Mouse (Mus musculus) thymus, adult 2 months (tissue): ENCODE data around the gene Map4k1.

Experiments
- CTCF ChIP-seq: fragments of 200-500 bp; IDR thresholded peaks from 2 replicates; pipeline ENCODE4 v1.5.1; 2012; ENCODE audit warnings: mild to moderate bottlenecking, control low read depth, low read length, moderate library complexity, borderline replicate concordance; ENCODE audit not compliant: control insufficient read depth, poor library complexity, insufficient read depth; ENCODE audit errors: extremely low read depth
- POLR2A ChIP-seq: fragments of 200-500 bp; IDR thresholded peaks from 2 replicates; pipeline ENCODE4 v1.6.1; 2012; ENCODE audit warnings: mild to moderate bottlenecking, low read length, control low read depth, moderate library complexity; ENCODE audit not compliant: control insufficient read depth, poor library complexity, insufficient read depth; ENCODE audit errors: extremely low read depth

DNA sequence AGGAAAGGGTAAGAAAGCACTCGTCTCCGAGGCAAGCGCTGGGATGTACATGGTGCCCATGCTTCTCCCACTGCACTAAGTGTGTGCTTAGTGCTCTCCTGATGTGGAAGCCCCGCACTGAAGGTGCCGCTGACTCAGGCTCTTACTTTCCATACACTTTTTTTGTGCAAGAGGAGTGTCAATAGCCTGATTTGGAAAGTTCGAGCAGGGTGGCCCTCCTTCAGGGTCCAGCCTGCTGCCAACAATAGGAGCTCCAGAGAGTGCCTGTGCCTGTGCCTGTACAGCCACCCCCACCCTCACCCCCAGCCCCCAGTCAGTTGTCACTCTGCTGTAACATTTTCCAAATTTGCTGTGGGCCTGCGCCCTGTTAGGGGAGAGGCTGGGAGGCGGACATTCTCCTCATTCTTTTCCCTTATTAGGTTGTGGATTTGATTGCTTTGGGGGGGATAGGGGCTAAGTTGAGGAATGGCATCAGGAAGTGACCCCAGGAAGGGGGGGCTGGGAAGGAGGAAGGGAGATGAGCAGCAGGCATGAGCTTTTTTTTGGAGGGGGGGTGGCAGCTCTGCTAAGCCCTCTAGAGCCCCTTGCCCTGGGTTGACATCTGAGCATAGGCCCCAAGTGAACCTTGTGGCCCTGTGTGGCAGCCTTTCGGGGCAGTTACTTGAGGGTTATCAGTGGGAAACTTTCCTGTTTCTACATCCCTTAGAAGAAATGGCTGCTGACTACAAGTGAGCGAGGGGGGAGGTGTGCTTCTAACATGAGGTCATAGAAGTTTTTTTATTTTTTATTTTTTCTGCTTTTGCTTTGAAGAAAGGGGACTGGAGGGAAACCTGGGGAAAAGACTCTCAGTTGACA, 36.2 kb upstream of the Map4k1 start:
- TF ChIP-seq POLR2A (no peak), CTCF (no peak)
